Mouse (Mus musculus): ENCODE measurements around the gene Adrm1. TPM values are rescaled to one million over a fixed set of nuclear protein-coding genes. Genes with fewer than 3 reads are reported as not detected.

The Adrm1 gene
- polyA plus RNA-seq, 1 experiment from 2014 or later = 157 TPM

DNA sequence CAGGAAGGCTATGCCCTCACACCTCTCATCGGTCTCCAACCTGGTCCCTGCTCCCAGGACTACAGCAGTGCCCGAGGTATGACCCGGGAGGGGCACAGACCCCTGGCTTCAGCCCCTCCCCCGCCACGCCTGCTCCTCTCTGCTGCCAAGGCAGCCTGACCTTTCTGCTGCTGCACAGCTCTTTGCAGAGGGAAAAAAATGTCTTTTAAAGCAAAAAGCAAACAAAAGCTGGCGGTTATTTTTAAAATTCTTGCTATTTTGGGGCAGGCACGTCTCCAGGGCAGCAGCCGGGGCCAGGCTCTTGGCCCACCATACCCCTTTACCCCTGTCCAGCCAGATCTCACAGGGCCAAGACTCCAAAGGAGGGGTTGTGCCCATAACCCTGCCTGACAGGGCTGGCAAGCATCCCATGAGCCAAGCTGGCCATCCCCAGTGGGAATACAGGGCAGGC, 43.8 kb downstream of the Adrm1 start:
- no peak overlapping the region for H3K4me2 ChIP-seq (ENCODE audit: low read depth, low read length)
- 59% methylated on average over 8 of the region's 8 CpGs for WGBS
- no peak overlapping the region for H3K27ac ChIP-seq (replicated peaks; ENCODE audit: low read depth, low read length)
- H3K9me3 ChIP-seq (replicated peaks; ENCODE audit: control insufficient read depth, low read length) = no peaks in the 10 kb centered on the region
- H3K27me3 ChIP-seq (ENCODE audit: control insufficient read depth, insufficient read depth, low read length) = no peaks in the 10 kb centered on the region
- ATAC-seq (replicated peaks; ENCODE audit: insufficient number of reproducible peaks, low FRiP score, low TSS enrichment, low read depth) (no peak), DNase-seq (ENCODE audit: low spot score) (no peak)
- no peak overlapping the region for H3K4me3 ChIP-seq (ENCODE audit: low read depth, low read length)
- H3K36me3 ChIP-seq (replicated peaks; ENCODE audit: control insufficient read depth, insufficient read depth, low read depth, low read length) = no peaks in the 10 kb centered on the region
- H3K4me1 ChIP-seq (ENCODE audit: control insufficient read depth, insufficient read depth, low read length) = no peaks in the 10 kb centered on the region
- H3K9ac ChIP-seq (replicated peaks; ENCODE audit: low read length) = no peak overlapping the region

DNA sequence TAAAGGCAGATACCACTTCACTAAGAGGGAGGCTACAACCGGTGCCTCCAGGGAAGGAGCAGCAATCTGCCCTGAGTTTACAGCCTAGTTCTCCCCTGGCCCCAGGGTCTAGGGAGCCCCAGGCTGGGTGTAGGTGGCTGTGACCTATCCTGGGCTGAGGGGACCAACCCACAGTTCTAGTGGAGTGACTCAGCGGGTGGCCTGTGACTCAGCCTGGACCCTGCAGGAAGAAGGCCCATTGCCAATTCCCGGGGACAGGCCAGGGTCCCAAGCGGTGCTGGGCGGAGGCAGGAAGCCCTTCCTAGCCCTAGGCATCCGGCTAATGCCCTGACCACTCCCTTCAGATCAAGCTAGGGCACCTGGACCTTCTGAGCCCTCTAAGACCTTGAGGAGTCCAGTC, 44.7 kb downstream of the Adrm1 start:
- Histone ChIP-seq H3K9ac (replicated peaks; ENCODE audit: low read length) (no peak overlapping the region), H3K4me3 (ENCODE audit: low read depth, low read length) (no peak overlapping the region), H3K9me3 (replicated peaks; ENCODE audit: control insufficient read depth, low read length) (no peaks in the 10 kb centered on the region), H3K27me3 (ENCODE audit: control insufficient read depth, insufficient read depth, low read length) (no peaks in the 10 kb centered on the region), H3K4me1 (ENCODE audit: control insufficient read depth, insufficient read depth, low read length) (no peaks in the 10 kb centered on the region), H3K27ac (replicated peaks; ENCODE audit: low read depth, low read length) (no peak overlapping the region), H3K36me3 (replicated peaks; ENCODE audit: control insufficient read depth, insufficient read depth, low read depth, low read length) (no peaks in the 10 kb centered on the region), H3K4me2 (ENCODE audit: low read depth, low read length) (no peak overlapping the region)
- 66% methylated on average over 6 of the region's 6 CpGs for WGBS
- ATAC-seq (replicated peaks; ENCODE audit: insufficient number of reproducible peaks, low FRiP score, low TSS enrichment, low read depth) (no peak), DNase-seq (ENCODE audit: low spot score) (no peak)

DNA sequence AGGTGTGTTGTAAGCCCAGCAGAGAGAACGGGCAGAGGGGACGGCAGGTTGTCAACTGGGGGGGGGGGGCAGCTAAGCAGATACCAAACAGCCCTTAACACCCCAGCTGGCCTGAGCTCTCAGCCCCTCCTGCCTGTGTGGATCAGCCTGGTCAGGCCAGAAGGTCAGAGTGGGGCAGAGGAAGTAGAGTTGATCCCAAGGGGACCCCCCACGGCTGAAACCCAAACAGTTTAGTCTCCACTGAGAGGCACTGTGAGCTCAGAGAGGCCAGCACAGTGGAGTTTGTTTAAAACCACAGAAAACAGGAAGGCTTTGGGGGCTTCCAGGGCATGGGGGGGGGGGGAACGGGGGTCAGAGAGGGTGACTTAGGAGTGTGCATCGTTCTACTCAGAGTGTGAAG, 45.6 kb downstream of the Adrm1 start:
- no peak overlapping the region for H3K9ac ChIP-seq (replicated peaks; ENCODE audit: low read length)
- H3K27me3 ChIP-seq (ENCODE audit: control insufficient read depth, insufficient read depth, low read length) = no peaks in the 10 kb centered on the region
- no peak for DNase-seq (ENCODE audit: low spot score)
- H3K36me3 ChIP-seq (replicated peaks; ENCODE audit: control insufficient read depth, insufficient read depth, low read depth, low read length) = no peaks in the 10 kb centered on the region
- no peaks in the 10 kb centered on the region for H3K9me3 ChIP-seq (replicated peaks; ENCODE audit: control insufficient read depth, low read length)
- H3K4me3 ChIP-seq (ENCODE audit: low read depth, low read length) = no peak overlapping the region
- H3K27ac ChIP-seq (replicated peaks; ENCODE audit: low read depth, low read length) = no peak overlapping the region
- no peak for ATAC-seq (replicated peaks; ENCODE audit: insufficient number of reproducible peaks, low FRiP score, low TSS enrichment, low read depth)
- no peak overlapping the region for H3K4me2 ChIP-seq (ENCODE audit: low read depth, low read length)
- WGBS = 51% methylated on average over 5 of the region's 5 CpGs
- no peaks in the 10 kb centered on the region for H3K4me1 ChIP-seq (ENCODE audit: control insufficient read depth, insufficient read depth, low read length)

DNA sequence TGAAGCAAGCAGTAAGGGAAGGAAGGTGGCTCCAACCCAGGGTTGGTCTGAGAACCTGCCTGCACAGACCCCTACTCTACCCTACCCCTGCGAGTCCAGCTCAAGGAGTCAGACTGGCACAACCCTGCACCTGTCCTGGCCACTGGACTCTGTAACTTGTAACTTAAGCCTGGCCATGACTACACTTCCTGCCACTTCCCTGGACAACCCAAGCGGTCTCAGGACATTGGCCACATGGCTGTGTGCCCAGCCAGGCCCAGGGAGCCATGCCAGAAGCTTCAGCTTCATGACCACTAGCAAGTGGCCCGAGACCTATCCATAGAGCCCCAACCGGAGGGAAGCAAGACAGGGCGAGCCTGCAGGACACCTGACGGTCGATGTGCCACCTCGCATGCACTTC, 46.3 kb downstream of the Adrm1 start:
- Histone ChIP-seq H3K27ac (replicated peaks; ENCODE audit: low read depth, low read length) (no peak overlapping the region), H3K9ac (replicated peaks; ENCODE audit: low read length) (no peak overlapping the region), H3K9me3 (replicated peaks; ENCODE audit: control insufficient read depth, low read length) (no peaks in the 10 kb centered on the region), H3K4me2 (ENCODE audit: low read depth, low read length) (no peak overlapping the region), H3K4me1 (ENCODE audit: control insufficient read depth, insufficient read depth, low read length) (0 out of 2 replicates have a peak, but pooled peaks cover 4% of the 10 kb centered on the region), H3K36me3 (replicated peaks; ENCODE audit: control insufficient read depth, insufficient read depth, low read depth, low read length) (no peaks in the 10 kb centered on the region), H3K4me3 (ENCODE audit: low read depth, low read length) (no peak overlapping the region), H3K27me3 (ENCODE audit: control insufficient read depth, insufficient read depth, low read length) (no peaks in the 10 kb centered on the region)
- DNase-seq (ENCODE audit: low spot score) (no peak), ATAC-seq (replicated peaks; ENCODE audit: insufficient number of reproducible peaks, low FRiP score, low TSS enrichment, low read depth) (no peak)
- WGBS = 89% methylated on average over 8 of the region's 8 CpGs

DNA sequence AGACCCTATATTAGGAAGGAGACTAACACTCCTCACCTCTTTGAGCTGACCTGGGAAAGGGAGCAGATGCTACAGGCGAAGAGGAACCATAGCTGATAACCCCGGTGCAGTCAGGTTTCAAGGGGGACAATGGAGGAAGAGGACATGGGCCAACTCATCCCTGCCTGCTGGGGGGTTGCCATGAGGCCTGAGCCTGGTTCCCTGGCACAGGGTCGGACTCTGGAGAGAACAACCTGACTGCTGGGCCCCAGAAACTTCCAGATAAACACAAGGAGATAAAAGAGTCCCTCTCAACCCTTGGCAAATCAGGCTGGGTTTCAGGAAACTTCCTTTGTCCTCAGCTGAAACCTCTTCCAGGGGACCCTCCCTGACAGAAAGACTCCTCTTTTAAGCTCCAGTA, 47.0 kb downstream of the Adrm1 start:
- WGBS = 73% methylated on average over 3 of the region's 3 CpGs
- 0 out of 2 replicates have a peak, but pooled peaks cover 4% of the 10 kb centered on the region for H3K4me1 ChIP-seq (ENCODE audit: control insufficient read depth, insufficient read depth, low read length)
- H3K9me3 ChIP-seq (replicated peaks; ENCODE audit: control insufficient read depth, low read length) = no peaks in the 10 kb centered on the region
- H3K27ac ChIP-seq (replicated peaks; ENCODE audit: low read depth, low read length) = no peak overlapping the region
- H3K4me3 ChIP-seq (ENCODE audit: low read depth, low read length) = no peak overlapping the region
- ATAC-seq (replicated peaks; ENCODE audit: insufficient number of reproducible peaks, low FRiP score, low TSS enrichment, low read depth) = no peak
- no peak overlapping the region; the same call in 1 of the 2 replicates for H3K9ac ChIP-seq (replicated peaks; ENCODE audit: low read length)
- H3K27me3 ChIP-seq (ENCODE audit: control insufficient read depth, insufficient read depth, low read length) = no peaks in the 10 kb centered on the region
- H3K4me2 ChIP-seq (ENCODE audit: low read depth, low read length) = no peak overlapping the region
- H3K36me3 ChIP-seq (replicated peaks; ENCODE audit: control insufficient read depth, insufficient read depth, low read depth, low read length) = no peaks in the 10 kb centered on the region
- DNase-seq (ENCODE audit: low spot score) = no peak

DNA sequence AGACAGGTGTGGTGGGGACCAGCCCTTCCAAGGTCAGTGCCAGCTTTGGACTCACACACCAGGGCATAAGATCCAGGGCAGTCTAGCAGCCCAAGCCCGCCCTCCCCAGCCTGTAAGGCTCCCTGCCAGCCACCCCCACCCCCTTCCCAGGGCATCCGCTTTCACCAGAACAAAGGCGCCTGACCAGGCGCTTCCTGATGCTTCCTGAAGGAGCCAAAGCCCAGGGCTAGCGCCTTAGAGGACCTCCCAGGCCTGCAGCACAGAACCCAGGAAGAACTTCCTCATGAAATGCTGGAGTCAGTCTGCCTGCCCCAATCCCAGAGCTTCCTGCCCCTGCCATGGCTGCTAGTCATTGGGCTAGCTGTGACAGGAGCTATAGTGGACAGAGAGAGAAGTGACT, 47.4 kb downstream of the Adrm1 start:
- DNase-seq (ENCODE audit: low spot score) (no peak), ATAC-seq (replicated peaks; ENCODE audit: insufficient number of reproducible peaks, low FRiP score, low TSS enrichment, low read depth) (no peak)
- WGBS = 42% methylated on average over 5 of the region's 5 CpGs
- Histone ChIP-seq H3K4me1 (ENCODE audit: control insufficient read depth, insufficient read depth, low read length) (0 out of 2 replicates have a peak, but pooled peaks cover 4% of the 10 kb centered on the region), H3K36me3 (replicated peaks; ENCODE audit: control insufficient read depth, insufficient read depth, low read depth, low read length) (no peaks in the 10 kb centered on the region), H3K27ac (replicated peaks; ENCODE audit: low read depth, low read length) (no peak overlapping the region), H3K4me3 (ENCODE audit: low read depth, low read length) (no peak overlapping the region), H3K9ac (replicated peaks; ENCODE audit: low read length) (no peak overlapping the region; the same call in 1 of the 2 replicates), H3K9me3 (replicated peaks; ENCODE audit: control insufficient read depth, low read length) (no peaks in the 10 kb centered on the region), H3K27me3 (ENCODE audit: control insufficient read depth, insufficient read depth, low read length) (no peaks in the 10 kb centered on the region), H3K4me2 (ENCODE audit: low read depth, low read length) (no peak overlapping the region)

DNA sequence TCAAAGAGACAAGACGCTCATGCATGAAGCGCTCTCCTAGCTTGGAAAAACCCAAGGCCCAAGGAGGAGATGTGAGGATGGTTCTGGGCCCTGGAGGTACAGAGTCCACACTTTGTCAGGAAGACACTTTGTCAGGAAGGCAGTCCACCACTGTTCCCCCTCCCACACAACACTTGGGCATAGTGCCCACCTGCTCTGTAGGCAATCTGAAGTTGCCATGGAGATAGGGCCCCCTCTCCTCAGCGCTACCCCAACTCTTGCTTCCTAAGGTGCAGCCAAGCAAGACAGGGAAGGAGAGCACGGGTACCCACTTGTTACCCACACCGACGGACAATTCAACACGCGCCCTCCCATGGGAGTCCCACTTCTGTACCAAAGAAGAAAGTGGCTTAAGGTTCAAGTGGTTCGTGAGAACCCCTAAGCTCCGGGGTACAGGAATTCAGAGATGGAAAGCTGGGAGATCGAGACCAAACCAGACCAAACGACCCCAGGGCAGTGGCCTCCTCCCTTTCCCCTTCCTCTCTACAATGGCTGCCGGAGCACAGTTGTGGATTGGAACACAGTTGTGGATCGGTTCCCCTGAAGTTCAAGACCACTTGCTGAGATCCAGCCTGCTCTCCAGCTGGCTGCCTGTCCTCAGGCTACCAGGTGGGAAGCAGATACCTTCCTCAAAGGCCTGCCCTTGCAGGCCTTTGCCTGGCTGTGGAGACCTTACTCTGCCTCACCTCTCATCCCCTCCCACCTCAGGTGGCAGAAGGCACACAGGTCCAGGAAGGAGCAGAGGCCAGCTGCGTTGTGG, 48.1 kb downstream of the Adrm1 start:
- Histone ChIP-seq H3K9ac (replicated peaks; ENCODE audit: low read length) (no peak overlapping the region), H3K9me3 (replicated peaks; ENCODE audit: control insufficient read depth, low read length) (no peaks in the 10 kb centered on the region), H3K36me3 (replicated peaks; ENCODE audit: control insufficient read depth, insufficient read depth, low read depth, low read length) (no peaks in the 10 kb centered on the region), H3K4me1 (ENCODE audit: control insufficient read depth, insufficient read depth, low read length) (peaks cover 4% of the 10 kb centered on the region; the same call in 1 of the 2 replicates), H3K27me3 (ENCODE audit: control insufficient read depth, insufficient read depth, low read length) (peaks cover 5% of the 10 kb centered on the region; the same call in 1 of the 2 replicates), H3K4me2 (ENCODE audit: low read depth, low read length) (no peak overlapping the region), H3K4me3 (ENCODE audit: low read depth, low read length) (no peak overlapping the region), H3K27ac (replicated peaks; ENCODE audit: low read depth, low read length) (no peak overlapping the region)
- ATAC-seq (replicated peaks; ENCODE audit: insufficient number of reproducible peaks, low FRiP score, low TSS enrichment, low read depth) (no peak), DNase-seq (ENCODE audit: low spot score) (no peak)
- 77% methylated on average over 15 of the region's 15 CpGs for WGBS

DNA sequence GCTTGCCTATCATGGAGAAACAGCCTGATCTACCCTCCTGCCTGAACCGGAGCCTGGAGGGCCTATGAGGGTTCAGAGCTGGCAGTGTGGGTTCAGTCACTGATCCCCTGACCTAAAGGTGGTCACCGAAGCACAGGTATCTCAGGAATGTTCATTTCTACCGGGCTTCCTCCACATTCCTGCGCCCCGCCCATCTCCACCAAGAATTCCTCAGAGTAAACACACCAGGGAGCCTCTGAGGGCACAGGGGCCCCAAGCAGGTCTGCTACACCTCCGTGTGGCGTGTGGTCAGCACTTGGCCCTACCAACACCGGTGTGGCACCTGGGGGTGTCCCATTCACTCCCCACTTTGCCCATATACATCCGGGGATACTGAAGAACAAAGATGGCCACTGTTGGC, 48.9 kb downstream of the Adrm1 start:
- DNase-seq (ENCODE audit: low spot score) = no peak
- 77% methylated on average over 9 of the region's 9 CpGs for WGBS
- H3K9ac ChIP-seq (replicated peaks; ENCODE audit: low read length) = no peak overlapping the region
- ATAC-seq (replicated peaks; ENCODE audit: insufficient number of reproducible peaks, low FRiP score, low TSS enrichment, low read depth) = no peak
- no peak overlapping the region for H3K27ac ChIP-seq (replicated peaks; ENCODE audit: low read depth, low read length)
- no peak overlapping the region for H3K4me3 ChIP-seq (ENCODE audit: low read depth, low read length)
- H3K4me1 ChIP-seq (ENCODE audit: control insufficient read depth, insufficient read depth, low read length) = peaks cover 4% of the 10 kb centered on the region
- H3K27me3 ChIP-seq (ENCODE audit: control insufficient read depth, insufficient read depth, low read length) = peaks cover 10% of the 10 kb centered on the region
- no peak overlapping the region for H3K4me2 ChIP-seq (ENCODE audit: low read depth, low read length)
- H3K36me3 ChIP-seq (replicated peaks; ENCODE audit: control insufficient read depth, insufficient read depth, low read depth, low read length) = no peaks in the 10 kb centered on the region
- H3K9me3 ChIP-seq (replicated peaks; ENCODE audit: control insufficient read depth, low read length) = no peaks in the 10 kb centered on the region

Data from embryonic facial prominence, embryonic 11.5 days (tissue).